Mouse (Mus musculus) lung, postnatal 14 days (tissue): ENCODE results near the gene Fra10ac1.

Experiments
- DNase-seq: peaks from one replicate; pipeline ENCODE4 v3.0.0; 2021

Gene Fra10ac1

GRCm38 (mm10) chr19:38223905-38224684, at the start of gene Fra10ac1:
Gene Fra10ac1, minus strand, starts transcription at chr19:38224156.
- peak; percentile 89 for DNase-seq

GRCm38 (mm10) chr19:38271071-38271470, 47.1 kb upstream of the Fra10ac1 start:
- DNase-seq: no peak

GRCm38 (mm10) chr19:38267469-38267868, 43.5 kb upstream of the Fra10ac1 start:
- DNase-seq: no peak

GRCm38 (mm10) chr19:38265767-38266166, 41.8 kb upstream of the Fra10ac1 start:
- DNase-seq: no peak

GRCm38 (mm10) chr19:38264505-38265500, 40.8 kb upstream of the Fra10ac1 start, which contains the start of gene Lgi1:
Gene Lgi1, plus strand, starts transcription at chr19:38264536.
- no peak for DNase-seq

GRCm38 (mm10) chr19:38263829-38264504, 40.0 kb upstream of the Fra10ac1 start:
- DNase-seq: no peak

- no peak for DNase-seq
These were observed 37.4 kb upstream of the Fra10ac1 start for GRCm38 (mm10) chr19:38261351-38261750.

GRCm38 (mm10) chr19:38260346-38260745, 36.4 kb upstream of the Fra10ac1 start:
- DNase-seq: no peak

- DNase-seq: no peak
These were observed 35.5 kb upstream of the Fra10ac1 start for GRCm38 (mm10) chr19:38259436-38259835.

GRCm38 (mm10) chr19:38258651-38259065, 34.7 kb upstream of the Fra10ac1 start:
- DNase-seq: no peak

- peak; percentile 17 for DNase-seq
These were observed 29.8 kb upstream of the Fra10ac1 start for GRCm38 (mm10) chr19:38253796-38254195.

GRCm38 (mm10) chr19:38249627-38250026, 25.7 kb upstream of the Fra10ac1 start:
- DNase-seq: no peak

GRCm38 (mm10) chr19:38246177-38246622, 22.2 kb upstream of the Fra10ac1 start:
- DNase-seq: no peak

GRCm38 (mm10) chr19:38245361-38246176, 21.6 kb upstream of the Fra10ac1 start:
- no peak for DNase-seq

- DNase-seq: no peak
These were observed 20.8 kb upstream of the Fra10ac1 start for GRCm38 (mm10) chr19:38244748-38245147.

GRCm38 (mm10) chr19:38242314-38242852, 18.4 kb upstream of the Fra10ac1 start:
- no peak for DNase-seq

- no peak for DNase-seq
These were observed 14.4 kb upstream of the Fra10ac1 start for GRCm38 (mm10) chr19:38238213-38238951.

- no peak for DNase-seq
These were observed 13.9 kb upstream of the Fra10ac1 start for GRCm38 (mm10) chr19:38237834-38238212.

- no peak for DNase-seq
These were observed 12.6 kb upstream of the Fra10ac1 start for GRCm38 (mm10) chr19:38236526-38236925.

- no peak for DNase-seq
These were observed 8.6 kb upstream of the Fra10ac1 start for GRCm38 (mm10) chr19:38232516-38232915.

GRCm38 (mm10) chr19:38232087-38232486, 8.1 kb upstream of the Fra10ac1 start:
- DNase-seq: no peak
